Mouse (Mus musculus) ES-Bruce4 (cell line): ENCODE data around the gene Olfr281.

Experiments
- CTCF ChIP-seq: IDR thresholded peaks from one replicate; pipeline ENCODE4 v1.8.1; 2011; ENCODE audit warnings: low read depth, low read length
- POLR2A ChIP-seq: IDR thresholded peaks from one replicate; pipeline ENCODE4 v1.8.1; 2011; ENCODE audit warnings: low read length; ENCODE audit not compliant: insufficient read depth

- no peak for TF ChIP-seq CTCF
- no peak for TF ChIP-seq POLR2A
These were observed 28.1 kb upstream of the Olfr281 start for GRCm38 (mm10) chr15:98424326-98424725.
